Mouse (Mus musculus) mature B cell (primary cell): ENCODE results near the gene Fto.

ENCODE experiments used
- in situ Hi-C: fragments of 300-500 bp; cut with MboI; formaldehyde crosslinking; loops from 2 replicates; pipeline ENCODE4 v1.14.3; 2019

The Fto gene

GRCm38 (mm10) chr8:91612387-91613130 is 299.2 kb downstream of the Fto start:
- in situ Hi-C loops = no loop called here

GRCm38 (mm10) chr8:91613603-91614002 is 300.3 kb downstream of the Fto start:
- in situ Hi-C loops = no loop called here

GRCm38 (mm10) chr8:91615196-91615595 is 301.9 kb downstream of the Fto start:
- in situ Hi-C loops = no loop called here

- in situ Hi-C loops = no loop called here
Observed at GRCm38 (mm10) chr8:91615781-91616683, 302.7 kb downstream of the Fto start.

GRCm38 (mm10) chr8:91617772-91618171 is 304.4 kb downstream of the Fto start:
- in situ Hi-C loops = no loop called here

GRCm38 (mm10) chr8:91622757-91623156 is 309.4 kb downstream of the Fto start:
- in situ Hi-C loops = no loop called here

GRCm38 (mm10) chr8:91625686-91626558 is 312.6 kb downstream of the Fto start:
- in situ Hi-C loops = no loop called here

- in situ Hi-C loops = no loop called here
Observed at GRCm38 (mm10) chr8:91629594-91629993, 316.3 kb downstream of the Fto start.

- in situ Hi-C loops = no loop called here
Observed at GRCm38 (mm10) chr8:91630320-91631033, 317.2 kb downstream of the Fto start.

GRCm38 (mm10) chr8:91632411-91632810 is 319.1 kb downstream of the Fto start:
- in situ Hi-C loops = no loop called here

GRCm38 (mm10) chr8:91635406-91635805 is 322.1 kb downstream of the Fto start:
- in situ Hi-C loops = no loop called here

- in situ Hi-C loops = no loop called here
Observed at GRCm38 (mm10) chr8:91636887-91637286, 323.6 kb downstream of the Fto start.

GRCm38 (mm10) chr8:91637684-91638083 is 324.4 kb downstream of the Fto start:
- in situ Hi-C loops = no loop called here

GRCm38 (mm10) chr8:91638256-91638655 is 324.9 kb downstream of the Fto start:
- in situ Hi-C loops = no loop called here

- in situ Hi-C loops = no loop called here
Observed at GRCm38 (mm10) chr8:91640471-91640870, 327.1 kb downstream of the Fto start.

- in situ Hi-C loops = no loop called here
Observed at GRCm38 (mm10) chr8:91645484-91645883, 332.2 kb downstream of the Fto start.

- in situ Hi-C loops = no loop called here
Observed at GRCm38 (mm10) chr8:91647959-91648358, 334.6 kb downstream of the Fto start.

- in situ Hi-C loops = no loop called here
Observed at GRCm38 (mm10) chr8:91648776-91649175, 335.5 kb downstream of the Fto start.

- in situ Hi-C loops = no loop called here
Observed at GRCm38 (mm10) chr8:91653561-91653960, 340.2 kb downstream of the Fto start.

- in situ Hi-C loops = no loop called here
Observed at GRCm38 (mm10) chr8:91657381-91657780, 344.1 kb downstream of the Fto start.

GRCm38 (mm10) chr8:91660879-91661278 is 347.6 kb downstream of the Fto start:
- in situ Hi-C loops = no loop called here
